Mouse (Mus musculus): ENCODE measurements around the gene Stk25. TPM values are rescaled to one million over a fixed set of nuclear protein-coding genes. Genes with fewer than 3 reads are reported as not detected.

Gene Stk25
- polyA plus RNA-seq, 1 experiment from 2014 or later: 170 TPM

DNA sequence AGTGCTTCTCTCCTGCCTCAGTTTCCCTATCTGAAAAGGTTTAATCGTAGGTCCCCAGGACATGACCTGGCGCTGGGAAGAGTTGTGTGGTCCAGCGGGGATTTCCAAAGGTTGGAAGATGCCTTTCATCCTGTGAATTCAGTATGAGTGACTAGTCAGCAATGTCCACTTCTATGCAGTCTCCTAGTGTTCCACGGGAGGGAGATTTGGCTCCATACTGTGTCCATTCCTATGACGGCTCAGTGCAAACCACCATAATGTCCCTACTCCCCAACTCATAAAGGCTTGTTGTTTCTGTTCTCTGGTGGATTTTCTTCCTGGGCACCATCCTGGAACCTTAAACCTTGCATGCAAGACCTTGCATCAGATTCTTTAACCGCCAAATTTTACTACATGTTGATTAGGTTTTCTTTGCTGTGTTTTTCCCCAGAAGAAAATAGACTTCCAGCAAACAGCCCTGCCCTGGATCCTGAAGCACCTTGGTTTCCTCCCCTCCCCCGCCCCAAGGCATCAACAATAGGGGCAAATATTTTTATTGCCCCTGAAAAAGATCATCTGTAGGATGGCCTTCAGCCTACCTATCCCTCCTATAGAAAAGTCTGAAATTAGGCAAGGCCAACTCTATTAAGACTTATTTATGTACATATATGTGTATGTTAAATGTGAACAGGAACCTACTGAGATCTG, 22.1 kb downstream of the Stk25 start:
- DNase-seq (ENCODE audit: low spot score) (peak; percentile 41), ATAC-seq (replicated peaks; ENCODE audit: insufficient number of reproducible peaks, low FRiP score, low TSS enrichment, low read depth) (peak; percentile 7)
- Histone ChIP-seq H3K4me1 (ENCODE audit: control insufficient read depth, insufficient read depth, low read length) (no peaks in the 10 kb centered on the region), H3K27ac (replicated peaks; ENCODE audit: low read depth, low read length) (no peak overlapping the region), H3K9me3 (replicated peaks; ENCODE audit: control insufficient read depth, low read length) (no peaks in the 10 kb centered on the region), H3K9ac (replicated peaks; ENCODE audit: low read length) (peak overlapping the region; percentile 68), H3K4me3 (ENCODE audit: low read depth, low read length) (peak overlapping the region; percentile 86), H3K36me3 (replicated peaks; ENCODE audit: control insufficient read depth, insufficient read depth, low read depth, low read length) (no peaks in the 10 kb centered on the region), H3K4me2 (ENCODE audit: low read depth, low read length) (peak overlapping the region; percentile 66), H3K27me3 (ENCODE audit: control insufficient read depth, insufficient read depth, low read length) (no peaks in the 10 kb centered on the region)
- WGBS: 34% methylated on average over 7 of the region's 7 CpGs

DNA sequence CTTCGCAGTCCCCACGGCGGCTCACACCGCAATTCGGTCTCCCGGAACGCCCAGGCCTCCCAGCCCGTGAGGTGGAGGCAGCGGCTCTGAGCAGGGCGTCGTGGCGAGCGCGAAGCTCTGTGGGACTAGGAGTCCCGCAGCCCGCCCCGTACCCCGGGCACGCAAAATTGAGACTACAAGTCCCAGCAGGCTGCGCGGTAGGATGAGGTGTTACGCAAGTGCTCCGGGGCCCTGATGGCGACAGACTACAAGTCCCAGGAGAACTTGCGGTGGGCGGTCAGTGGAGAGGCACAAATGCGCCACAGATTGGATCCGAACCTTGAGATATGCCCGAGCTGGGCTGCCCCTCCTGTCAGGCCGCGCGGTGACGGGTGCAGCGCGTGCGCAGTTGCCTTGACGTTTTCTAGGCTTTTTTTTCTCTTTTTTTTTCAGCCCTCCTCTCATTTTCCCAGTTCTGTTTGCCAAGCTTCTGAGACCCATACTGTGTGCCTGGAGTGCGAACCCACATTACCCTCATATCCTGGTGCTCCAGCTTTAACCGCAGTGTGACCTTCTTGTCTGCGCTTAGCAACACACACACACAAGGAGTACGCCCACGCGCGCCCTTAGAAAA, 22.8 kb downstream of the Stk25 start:
- DNase-seq (ENCODE audit: low spot score) (peak; percentile 99), ATAC-seq (replicated peaks; ENCODE audit: insufficient number of reproducible peaks, low FRiP score, low TSS enrichment, low read depth) (peak; percentile 99)

DNA sequence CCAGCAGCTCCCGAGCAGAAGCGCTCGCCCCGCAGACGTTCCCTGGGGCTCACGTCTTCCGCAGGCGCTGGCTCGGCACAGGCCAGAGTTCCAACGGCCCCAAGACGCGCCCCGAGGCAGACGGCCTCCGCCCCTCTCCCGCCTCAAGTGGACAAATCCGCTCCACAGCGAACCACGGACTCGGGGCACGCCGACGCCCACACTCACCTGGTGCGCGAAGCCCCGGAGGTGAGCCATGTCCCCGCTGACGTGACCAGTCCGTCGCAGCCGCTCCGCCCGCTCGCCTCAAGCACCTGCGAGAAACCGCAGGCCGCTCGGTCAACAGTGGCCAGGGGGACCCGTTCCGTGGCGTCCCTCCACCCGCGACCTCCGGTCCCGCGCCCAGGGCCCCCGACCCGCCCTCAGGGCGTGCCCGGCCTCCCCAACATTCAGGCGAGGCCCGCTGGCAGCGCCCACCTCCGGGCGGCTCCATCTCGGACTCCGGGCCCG, 23.3 kb downstream of the Stk25 start:
- ATAC-seq (replicated peaks; ENCODE audit: insufficient number of reproducible peaks, low FRiP score, low TSS enrichment, low read depth): peak; percentile 10
- H3K9ac ChIP-seq (replicated peaks; ENCODE audit: low read length): peak overlapping the region; percentile 82

More for the DNA sequence above, 22.8 kb downstream of the Stk25 start:
- peak overlapping the region; percentile 86 for H3K4me3 ChIP-seq (ENCODE audit: low read depth, low read length)
- no peaks in the 10 kb centered on the region for H3K27me3 ChIP-seq (ENCODE audit: control insufficient read depth, insufficient read depth, low read length)
- H3K9ac ChIP-seq (replicated peaks; ENCODE audit: low read length): peak overlapping the region; percentile 82
- peak overlapping the region; percentile 93 for H3K4me2 ChIP-seq (ENCODE audit: low read depth, low read length)
- H3K4me1 ChIP-seq (ENCODE audit: control insufficient read depth, insufficient read depth, low read length): no peaks in the 10 kb centered on the region
- no peaks in the 10 kb centered on the region for H3K9me3 ChIP-seq (replicated peaks; ENCODE audit: control insufficient read depth, low read length)
- no peaks in the 10 kb centered on the region for H3K36me3 ChIP-seq (replicated peaks; ENCODE audit: control insufficient read depth, insufficient read depth, low read depth, low read length)
- peak overlapping the region; percentile 70 for H3K27ac ChIP-seq (replicated peaks; ENCODE audit: low read depth, low read length)
- 2% methylated on average over 44 of the region's 44 CpGs for WGBS

DNA sequence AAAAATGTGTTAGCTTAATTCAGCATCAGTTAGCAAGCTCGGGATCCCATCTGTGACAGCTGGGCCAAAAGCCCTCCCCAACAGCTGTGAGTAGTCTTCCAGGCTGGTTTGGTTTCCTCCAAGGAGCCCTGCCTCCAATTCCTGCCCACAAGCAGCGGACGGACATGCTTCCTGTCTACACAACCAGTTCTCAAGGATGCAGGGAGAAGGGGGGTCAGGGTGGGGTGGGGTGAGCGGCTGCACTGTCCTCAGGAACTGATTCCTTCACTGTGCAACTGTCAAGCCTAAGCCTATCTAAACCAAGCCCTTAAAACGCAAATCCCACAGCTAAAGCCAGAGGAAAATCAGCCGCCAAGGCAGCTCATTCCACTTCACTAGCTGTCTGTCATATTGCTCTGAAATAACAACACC, 24.0 kb downstream of the Stk25 start:
- Histone ChIP-seq H3K9ac (replicated peaks; ENCODE audit: low read length) (peak overlapping the region; percentile 82), H3K36me3 (replicated peaks; ENCODE audit: control insufficient read depth, insufficient read depth, low read depth, low read length) (no peaks in the 10 kb centered on the region), H3K4me3 (ENCODE audit: low read depth, low read length) (peak overlapping the region; percentile 86), H3K27me3 (ENCODE audit: control insufficient read depth, insufficient read depth, low read length) (no peaks in the 10 kb centered on the region), H3K4me1 (ENCODE audit: control insufficient read depth, insufficient read depth, low read length) (no peaks in the 10 kb centered on the region), H3K4me2 (ENCODE audit: low read depth, low read length) (peak overlapping the region; percentile 93), H3K9me3 (replicated peaks; ENCODE audit: control insufficient read depth, low read length) (no peaks in the 10 kb centered on the region), H3K27ac (replicated peaks; ENCODE audit: low read depth, low read length) (peak overlapping the region; percentile 70; the same call in 1 of the 2 replicates)
- no peak for ATAC-seq (replicated peaks; ENCODE audit: insufficient number of reproducible peaks, low FRiP score, low TSS enrichment, low read depth)
- whole genome bisulfite sequencing: 3% methylated on average over 6 of the region's 6 CpGs
- peak; percentile 43 for DNase-seq (ENCODE audit: low spot score)

More for the DNA sequence above, 23.3 kb downstream of the Stk25 start:
- no peaks in the 10 kb centered on the region for H3K27me3 ChIP-seq (ENCODE audit: control insufficient read depth, insufficient read depth, low read length)
- peak overlapping the region; percentile 70 for H3K27ac ChIP-seq (replicated peaks; ENCODE audit: low read depth, low read length)
- under 1% methylated on average over 54 of the region's 58 CpGs for WGBS
- peak overlapping the region; percentile 93 for H3K4me2 ChIP-seq (ENCODE audit: low read depth, low read length)
- no peaks in the 10 kb centered on the region for H3K36me3 ChIP-seq (replicated peaks; ENCODE audit: control insufficient read depth, insufficient read depth, low read depth, low read length)
- peak overlapping the region; percentile 86 for H3K4me3 ChIP-seq (ENCODE audit: low read depth, low read length)
- no peaks in the 10 kb centered on the region for H3K9me3 ChIP-seq (replicated peaks; ENCODE audit: control insufficient read depth, low read length)
- no peak for DNase-seq (ENCODE audit: low spot score)
- H3K4me1 ChIP-seq (ENCODE audit: control insufficient read depth, insufficient read depth, low read length): no peaks in the 10 kb centered on the region

DNA sequence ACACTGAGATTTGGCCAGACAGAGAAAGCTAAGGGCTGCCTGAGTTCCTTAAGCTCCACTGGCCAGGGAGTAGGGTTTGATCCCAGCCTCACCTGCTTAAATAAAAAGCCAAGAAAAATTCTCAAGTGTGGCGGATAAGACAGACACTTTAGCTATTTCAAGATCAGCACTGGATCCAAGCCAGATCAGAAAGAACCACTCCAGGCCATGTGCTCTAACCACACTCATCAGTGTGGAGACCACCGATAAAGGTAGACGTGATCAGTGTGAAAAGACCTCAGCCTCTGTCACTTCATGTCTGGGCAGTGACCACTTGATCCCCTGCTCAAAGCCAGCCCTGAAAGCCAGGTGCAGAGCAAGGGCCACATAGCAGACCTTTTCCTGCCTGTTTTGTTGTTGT, 25.7 kb downstream of the Stk25 start:
- WGBS: 92% methylated on average over 3 of the region's 3 CpGs
- Histone ChIP-seq H3K4me3 (ENCODE audit: low read depth, low read length) (no peak overlapping the region), H3K9me3 (replicated peaks; ENCODE audit: control insufficient read depth, low read length) (no peaks in the 10 kb centered on the region), H3K4me1 (ENCODE audit: control insufficient read depth, insufficient read depth, low read length) (no peaks in the 10 kb centered on the region), H3K9ac (replicated peaks; ENCODE audit: low read length) (no peak overlapping the region), H3K27me3 (ENCODE audit: control insufficient read depth, insufficient read depth, low read length) (no peaks in the 10 kb centered on the region), H3K36me3 (replicated peaks; ENCODE audit: control insufficient read depth, insufficient read depth, low read depth, low read length) (peaks cover 2% of the 10 kb centered on the region), H3K4me2 (ENCODE audit: low read depth, low read length) (no peak overlapping the region), H3K27ac (replicated peaks; ENCODE audit: low read depth, low read length) (no peak overlapping the region)
- no peak for ATAC-seq (replicated peaks; ENCODE audit: insufficient number of reproducible peaks, low FRiP score, low TSS enrichment, low read depth)
- no peak for DNase-seq (ENCODE audit: low spot score)

DNA sequence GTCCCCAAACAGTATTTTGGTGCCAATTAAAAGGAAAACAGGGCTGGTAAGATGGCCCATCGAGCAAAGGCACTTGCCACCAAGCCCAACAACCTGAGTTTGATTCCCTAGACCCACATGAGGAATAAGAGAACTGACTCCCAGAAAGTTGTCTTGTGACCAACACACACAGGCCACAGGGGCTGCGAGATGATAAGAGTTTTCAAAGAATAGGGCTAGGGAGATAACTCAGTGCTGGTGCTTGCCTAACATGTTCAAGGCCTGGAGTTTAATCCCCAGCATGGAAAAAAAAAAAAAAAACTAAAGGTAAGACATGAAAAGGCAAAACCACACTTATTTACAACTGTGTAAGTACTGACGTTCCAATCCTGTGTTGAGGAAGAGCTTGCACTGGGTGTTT, 27.7 kb downstream of the Stk25 start:
- H3K27ac ChIP-seq (replicated peaks; ENCODE audit: low read depth, low read length): no peak overlapping the region
- ATAC-seq (replicated peaks; ENCODE audit: insufficient number of reproducible peaks, low FRiP score, low TSS enrichment, low read depth): no peak
- H3K9ac ChIP-seq (replicated peaks; ENCODE audit: low read length): no peak overlapping the region

DNA sequence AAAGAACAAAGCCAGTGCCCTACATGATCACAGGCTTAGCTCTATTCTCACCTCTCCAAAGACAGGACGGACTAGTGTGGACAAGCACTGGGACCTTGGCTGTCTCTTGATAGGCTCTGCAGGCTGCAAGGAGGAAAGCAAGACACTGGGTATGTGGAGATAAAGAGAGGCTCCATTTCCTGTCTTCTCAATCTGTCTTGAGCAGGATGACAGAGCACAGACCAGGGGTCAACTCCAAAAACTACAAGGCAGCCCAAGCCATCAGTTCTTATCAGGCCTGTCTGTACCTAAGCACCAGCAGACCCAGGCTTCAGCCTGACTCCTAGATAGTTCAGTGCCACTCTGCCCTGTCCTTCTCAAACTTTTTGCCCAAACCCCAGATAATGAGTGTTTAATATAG, 34.0 kb downstream of the Stk25 start:
- H3K27ac ChIP-seq (replicated peaks; ENCODE audit: low read depth, low read length): no peak overlapping the region
- H3K36me3 ChIP-seq (replicated peaks; ENCODE audit: control insufficient read depth, insufficient read depth, low read depth, low read length): peaks cover 17% of the 10 kb centered on the region
- WGBS: 96% methylated on average over 1 of the region's 1 CpGs
- no peak overlapping the region for H3K4me2 ChIP-seq (ENCODE audit: low read depth, low read length)
- DNase-seq (ENCODE audit: low spot score) (no peak), ATAC-seq (replicated peaks; ENCODE audit: insufficient number of reproducible peaks, low FRiP score, low TSS enrichment, low read depth) (no peak)
- H3K9me3 ChIP-seq (replicated peaks; ENCODE audit: control insufficient read depth, low read length): no peaks in the 10 kb centered on the region
- H3K9ac ChIP-seq (replicated peaks; ENCODE audit: low read length): no peak overlapping the region
- H3K27me3 ChIP-seq (ENCODE audit: control insufficient read depth, insufficient read depth, low read length): no peaks in the 10 kb centered on the region
- H3K4me1 ChIP-seq (ENCODE audit: control insufficient read depth, insufficient read depth, low read length): no peaks in the 10 kb centered on the region
- H3K4me3 ChIP-seq (ENCODE audit: low read depth, low read length): no peak overlapping the region

More for the DNA sequence above, 27.7 kb downstream of the Stk25 start:
- peaks cover 4% of the 10 kb centered on the region for H3K36me3 ChIP-seq (replicated peaks; ENCODE audit: control insufficient read depth, insufficient read depth, low read depth, low read length)
- H3K9me3 ChIP-seq (replicated peaks; ENCODE audit: control insufficient read depth, low read length): no peaks in the 10 kb centered on the region
- 94% methylated on average over 3 of the region's 3 CpGs for WGBS
- H3K4me2 ChIP-seq (ENCODE audit: low read depth, low read length): no peak overlapping the region
- no peak for DNase-seq (ENCODE audit: low spot score)
- H3K4me1 ChIP-seq (ENCODE audit: control insufficient read depth, insufficient read depth, low read length): no peaks in the 10 kb centered on the region
- H3K27me3 ChIP-seq (ENCODE audit: control insufficient read depth, insufficient read depth, low read length): no peaks in the 10 kb centered on the region
- no peak overlapping the region for H3K4me3 ChIP-seq (ENCODE audit: low read depth, low read length)

DNA sequence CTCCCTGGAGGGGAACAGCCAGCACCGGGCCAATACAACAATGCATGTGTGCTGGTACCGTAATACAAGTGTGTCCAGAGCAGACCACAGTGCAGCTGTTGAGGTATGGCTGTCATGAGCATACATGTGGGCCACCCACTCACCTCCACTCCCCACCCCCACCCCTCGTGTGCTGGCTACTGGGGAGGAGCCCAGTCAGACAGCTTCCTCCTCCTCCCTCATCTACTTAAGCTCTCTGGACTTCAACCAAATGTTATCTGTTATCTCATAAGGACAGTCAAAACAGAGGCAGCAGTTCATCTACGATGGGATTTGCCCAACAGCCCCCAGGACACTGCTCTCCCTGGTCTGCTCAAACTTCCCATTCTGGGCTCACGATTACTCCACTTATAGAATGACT, 39.5 kb downstream of the Stk25 start:
- WGBS: 77% methylated on average over 5 of the region's 5 CpGs
- peaks cover 4% of the 10 kb centered on the region for H3K4me1 ChIP-seq (ENCODE audit: control insufficient read depth, insufficient read depth, low read length)
- peak; percentile 15; the same call in 1 of the 2 replicates for ATAC-seq (replicated peaks; ENCODE audit: insufficient number of reproducible peaks, low FRiP score, low TSS enrichment, low read depth)
- H3K27ac ChIP-seq (replicated peaks; ENCODE audit: low read depth, low read length): no peak overlapping the region
- H3K4me2 ChIP-seq (ENCODE audit: low read depth, low read length): no peak overlapping the region
- H3K27me3 ChIP-seq (ENCODE audit: control insufficient read depth, insufficient read depth, low read length): no peaks in the 10 kb centered on the region
- H3K9me3 ChIP-seq (replicated peaks; ENCODE audit: control insufficient read depth, low read length): no peaks in the 10 kb centered on the region
- no peak for DNase-seq (ENCODE audit: low spot score)
- peaks cover 9% of the 10 kb centered on the region for H3K36me3 ChIP-seq (replicated peaks; ENCODE audit: control insufficient read depth, insufficient read depth, low read depth, low read length)
- H3K4me3 ChIP-seq (ENCODE audit: low read depth, low read length): no peak overlapping the region
- no peak overlapping the region for H3K9ac ChIP-seq (replicated peaks; ENCODE audit: low read length)

All from embryonic facial prominence, embryonic 11.5 days (tissue).